Mouse (Mus musculus) liver, postnatal 0 days (tissue): ENCODE measurements at regions not wholly inside any gene's neighbourhood (a gene's known extent, or its start where the extent isn't known, plus 50 kb on each side); places are given as distances from the start of the nearest gene placed in this dataset.

Experiments
- CTCF ChIP-seq: sonication (generic); IDR thresholded peaks from 2 replicates; pipeline ENCODE4 v1.5.1; 2016; ENCODE audit warnings: antibody characterized with exemption, low read depth
- EP300 ChIP-seq: IDR thresholded peaks from 2 replicates; pipeline ENCODE4 v1.6.1; 2016; ENCODE audit warnings: antibody characterized with exemption, low read depth, mild to moderate bottlenecking

- no peak for TF ChIP-seq CTCF
- TF ChIP-seq EP300 = no peak
These were observed 264.4 kb upstream of the Adcy2 start for GRCm38 (mm10) chr13:69263722-69264121.
